Mouse (Mus musculus) hindbrain, embryonic 15.5 days (tissue): ENCODE data around the gene Zfp652. TPM values are rescaled to one million over a fixed set of nuclear protein-coding genes. Genes with fewer than 3 reads are reported as not detected.
A peak's percentile ranks its signal among the peaks of the same experiment; 100 is the strongest.

Experiments used
- ATAC-seq: fragments of 200-750 bp; cut with Nextera tagmentation; 2 replicates; pipeline ENCODE4 v1.8.0; 2017; ENCODE audit warnings: low read depth, moderate number of reproducible peaks, moderate TSS enrichment; ENCODE audit not compliant: low FRiP score
- H3K27ac ChIP-seq: fragments of 300-500 bp; sonication (generic); replicated peaks from 2 replicates; pipeline ENCODE4 v1.5.1; 2015; ENCODE audit warnings: mild to moderate bottlenecking, inconsistent platforms
- H3K27me3 ChIP-seq: fragments of 300-500 bp; sonication (generic); 2 replicates; pipeline ENCODE4 v1.6.1; 2015; ENCODE audit warnings: control low read depth, inconsistent platforms
- H3K36me3 ChIP-seq: fragments of 300-500 bp; sonication (generic); 2 replicates; pipeline ENCODE4 v1.6.1; 2015; ENCODE audit warnings: control low read depth, inconsistent platforms
- H3K4me1 ChIP-seq: fragments of 300-500 bp; sonication (generic); replicated peaks from 2 replicates; pipeline ENCODE4 v1.6.1; 2015; ENCODE audit warnings: control low read depth, inconsistent platforms
- H3K4me2 ChIP-seq: fragments of 300-500 bp; sonication (generic); 2 replicates; pipeline ENCODE4 v1.6.1; 2015; ENCODE audit warnings: moderate library complexity, mild to moderate bottlenecking, inconsistent platforms
- H3K4me3 ChIP-seq: fragments of 300-500 bp; sonication (generic); 2 replicates; pipeline ENCODE4 v1.5.1; 2015; ENCODE audit warnings: mild to moderate bottlenecking, inconsistent platforms
- H3K9ac ChIP-seq: fragments of 300-500 bp; sonication (generic); 2 replicates; pipeline ENCODE4 v1.6.1; 2015; ENCODE audit warnings: inconsistent platforms
- H3K9me3 ChIP-seq: fragments of 300-500 bp; sonication (generic); 2 replicates; pipeline ENCODE4 v1.6.1; 2016; ENCODE audit warnings: control low read depth, inconsistent platforms
- WGBS: fragments of 180-500 bp; shearing (Covaris S2); methylation state at CpG from one replicate; pipeline ENCODE4 v1.1.7; 2015; 5-methylcytosine and 5-hydroxymethylcytosine counted together
- polyA plus RNA-seq: library from polyadenylated mRNA; unstranded; fragments of >200 nt; fragmentation: Nextera tagmentation; extraction: Ambion mirVana; gene quantifications from 2 replicates; pipeline ENCODE4 v1.2.1, GENCODE M21; 2015

The Zfp652 gene
- polyA plus RNA-seq, 1 experiment from 2014 or later = 26.1 TPM

GRCm38 (mm10) chr11:95815412-95815811 lies 102.9 kb downstream of the Zfp652 start:
- Histone ChIP-seq H3K9ac (no peak overlapping the region), H3K27me3 (no peaks in the 10 kb centered on the region), H3K4me2 (no peak overlapping the region), H3K9me3 (no peaks in the 10 kb centered on the region), H3K4me3 (no peak overlapping the region), H3K36me3 (no peaks in the 10 kb centered on the region), H3K27ac (no peak overlapping the region), H3K4me1 (no peaks in the 10 kb centered on the region)
- ATAC-seq = no peak
- 77% methylated on average over 9 of the region's 9 CpGs for WGBS

GRCm38 (mm10) chr11:95819138-95819537 lies 106.7 kb downstream of the Zfp652 start:
- H3K4me1 ChIP-seq = peaks cover 4% of the 10 kb centered on the region; the same call in 1 of the 2 replicates
- peaks cover 13% of the 10 kb centered on the region for H3K27me3 ChIP-seq
- ATAC-seq = no peak
- H3K9ac ChIP-seq = no peak overlapping the region
- no peak overlapping the region for H3K4me2 ChIP-seq
- H3K27ac ChIP-seq = no peak overlapping the region
- WGBS = 88% methylated on average over 8 of the region's 8 CpGs
- H3K9me3 ChIP-seq = no peaks in the 10 kb centered on the region
- H3K4me3 ChIP-seq = no peak overlapping the region
- H3K36me3 ChIP-seq = no peaks in the 10 kb centered on the region

- no peaks in the 10 kb centered on the region for H3K36me3 ChIP-seq
- peaks cover 13% of the 10 kb centered on the region for H3K4me1 ChIP-seq
- peaks cover 28% of the 10 kb centered on the region for H3K27me3 ChIP-seq
- 92% methylated on average over 3 of the region's 3 CpGs for WGBS
- no peak overlapping the region for H3K27ac ChIP-seq
- H3K4me3 ChIP-seq = no peak overlapping the region
- ATAC-seq = no peak
- H3K9me3 ChIP-seq = no peaks in the 10 kb centered on the region
- no peak overlapping the region for H3K4me2 ChIP-seq
- H3K9ac ChIP-seq = no peak overlapping the region
Observed at GRCm38 (mm10) chr11:95821511-95821910, 109.0 kb downstream of the Zfp652 start.

- WGBS = 98% methylated on average over 4 of the region's 4 CpGs
- Histone ChIP-seq H3K9ac (no peak overlapping the region), H3K4me1 (peaks cover 13% of the 10 kb centered on the region), H3K4me2 (no peak overlapping the region), H3K27ac (no peak overlapping the region), H3K27me3 (peaks cover 34% of the 10 kb centered on the region), H3K4me3 (no peak overlapping the region), H3K36me3 (no peaks in the 10 kb centered on the region), H3K9me3 (no peaks in the 10 kb centered on the region)
- ATAC-seq = no peak
Observed at GRCm38 (mm10) chr11:95822437-95822836, 110.0 kb downstream of the Zfp652 start.

GRCm38 (mm10) chr11:95824071-95824876 lies 111.8 kb downstream of the Zfp652 start, which contains the start of gene Phospho1:
TSS of gene Phospho1 (plus strand) at chr11:95824499.
- Histone ChIP-seq H3K9ac (peak within 1 kb of the TSS; percentile 68), H3K9me3 (no peaks in the 10 kb centered on the region), H3K4me1 (peaks cover 13% of the 10 kb centered on the region), H3K27ac (no peak within 1 kb of the TSS), H3K36me3 (no peaks in the 10 kb centered on the region), H3K4me2 (peak within 1 kb of the TSS; percentile 99), H3K27me3 (peaks cover 51% of the 10 kb centered on the region), H3K4me3 (peak within 1 kb of the TSS; percentile 66)
- WGBS = under 1% methylated on average over 61 of the region's 78 CpGs
- peak; percentile 96 for ATAC-seq

- H3K4me3 ChIP-seq = peak overlapping the region; percentile 66
- peaks cover 57% of the 10 kb centered on the region for H3K27me3 ChIP-seq
- no peaks in the 10 kb centered on the region for H3K9me3 ChIP-seq
- ATAC-seq = peak; percentile 55; the same call in 1 of the 2 replicates
- peaks cover 13% of the 10 kb centered on the region for H3K4me1 ChIP-seq
- no peaks in the 10 kb centered on the region for H3K36me3 ChIP-seq
- H3K27ac ChIP-seq = no peak overlapping the region
- H3K4me2 ChIP-seq = peak overlapping the region; percentile 99
- peak overlapping the region; percentile 68 for H3K9ac ChIP-seq
- 0% methylated on average over 8 of the region's 11 CpGs for WGBS
Observed at GRCm38 (mm10) chr11:95824877-95825243, 112.4 kb downstream of the Zfp652 start.

- Histone ChIP-seq H3K36me3 (no peaks in the 10 kb centered on the region), H3K4me2 (no peak overlapping the region), H3K27me3 (peaks cover 65% of the 10 kb centered on the region), H3K9ac (no peak overlapping the region), H3K9me3 (no peaks in the 10 kb centered on the region), H3K4me1 (peaks cover 21% of the 10 kb centered on the region), H3K27ac (no peak overlapping the region), H3K4me3 (0 out of 2 replicates have a peak overlapping the region, but pooled peaks have one; percentile 66)
- no peak for ATAC-seq
- WGBS = 46% methylated on average over 3 of the region's 3 CpGs
Observed at GRCm38 (mm10) chr11:95825625-95826024, 113.2 kb downstream of the Zfp652 start.

GRCm38 (mm10) chr11:95826317-95827167 lies 114.1 kb downstream of the Zfp652 start:
- Histone ChIP-seq H3K4me2 (no peak overlapping the region), H3K4me1 (peaks cover 30% of the 10 kb centered on the region), H3K27me3 (peaks cover 74% of the 10 kb centered on the region), H3K9ac (no peak overlapping the region), H3K36me3 (no peaks in the 10 kb centered on the region), H3K27ac (no peak overlapping the region), H3K4me3 (no peak overlapping the region), H3K9me3 (no peaks in the 10 kb centered on the region)
- 55% methylated on average over 6 of the region's 6 CpGs for WGBS
- no peak for ATAC-seq

GRCm38 (mm10) chr11:95827168-95827447 lies 114.6 kb downstream of the Zfp652 start:
- ATAC-seq = no peak
- Histone ChIP-seq H3K9me3 (no peaks in the 10 kb centered on the region), H3K27ac (no peak overlapping the region), H3K4me1 (peaks cover 30% of the 10 kb centered on the region), H3K36me3 (no peaks in the 10 kb centered on the region), H3K4me2 (no peak overlapping the region), H3K9ac (no peak overlapping the region), H3K27me3 (peaks cover 78% of the 10 kb centered on the region), H3K4me3 (no peak overlapping the region)
- WGBS = 17% methylated on average over 3 of the region's 3 CpGs

- Histone ChIP-seq H3K4me3 (no peak overlapping the region), H3K4me2 (no peak overlapping the region), H3K9me3 (no peaks in the 10 kb centered on the region), H3K27me3 (peaks cover 80% of the 10 kb centered on the region), H3K36me3 (no peaks in the 10 kb centered on the region), H3K9ac (no peak overlapping the region), H3K4me1 (peaks cover 30% of the 10 kb centered on the region), H3K27ac (no peak overlapping the region)
- WGBS = 24% methylated on average over 3 of the region's 3 CpGs
- ATAC-seq = no peak
Observed at GRCm38 (mm10) chr11:95827464-95828085, 115.1 kb downstream of the Zfp652 start.

GRCm38 (mm10) chr11:95828181-95828964 lies 115.9 kb downstream of the Zfp652 start:
- ATAC-seq = no peak
- 83% methylated on average over 11 of the region's 11 CpGs for WGBS
- Histone ChIP-seq H3K9ac (no peak overlapping the region), H3K4me1 (peaks cover 30% of the 10 kb centered on the region), H3K36me3 (no peaks in the 10 kb centered on the region), H3K9me3 (no peaks in the 10 kb centered on the region), H3K4me2 (no peak overlapping the region), H3K27me3 (peaks cover 81% of the 10 kb centered on the region), H3K4me3 (no peak overlapping the region), H3K27ac (no peak overlapping the region)
